Mouse (Mus musculus) megakaryocyte-erythroid progenitor cell, adult 5-6 weeks (primary cell): ENCODE measurements around the gene Yipf1. TPM values are rescaled to one million over a fixed set of nuclear protein-coding genes. Genes with fewer than 3 reads are reported as not detected.

Experiments
- ATAC-seq: replicated peaks from 2 replicates; pipeline ENCODE4 v1.8.0; 2016; ENCODE audit warnings: mild to moderate bottlenecking, inconsistent platforms; ENCODE audit not compliant: severe bottlenecking, poor library complexity, low FRiP score, low TSS enrichment
- total RNA-seq, 2 experiments: library from RNA; stranded (forward) in 1 of 2; stranded (reverse) in 1 of 2; fragments of 200-1000, 215-1000 nt in 1 of 2; fragments of >200 nt in 1 of 2; fragmentation: Nextera tagmentation in 1 of 2; gene quantifications; 2 replicates each; pipeline ENCODE4 v1.2.3; 2014 to 2017

The Yipf1 gene
- total RNA-seq (2014; fragmentation: Nextera tagmentation) (42.2 and 42.5 TPM in 2 replicates), total RNA-seq (2017) (26.5 and 26.6 TPM in 2 replicates)

GRCm38 (mm10) chr4:107313690-107314478, at the start of gene Yipf1:
TSS of gene Yipf1 (plus strand) at chr4:107314363.
- ATAC-seq = peak; percentile 94

GRCm38 (mm10) chr4:107273683-107274082, 40.5 kb upstream of the Yipf1 start:
- ATAC-seq = no peak

- ATAC-seq = no peak
Observed at GRCm38 (mm10) chr4:107274511-107274910, 39.7 kb upstream of the Yipf1 start.

GRCm38 (mm10) chr4:107278188-107278707, 35.9 kb upstream of the Yipf1 start:
- ATAC-seq = no peak

- no peak for ATAC-seq
Observed at GRCm38 (mm10) chr4:107280843-107281475, 33.2 kb upstream of the Yipf1 start.

GRCm38 (mm10) chr4:107285446-107286200, 28.5 kb upstream of the Yipf1 start:
- no peak for ATAC-seq

GRCm38 (mm10) chr4:107286386-107286785, 27.8 kb upstream of the Yipf1 start:
- ATAC-seq = no peak

- no peak for ATAC-seq
Observed at GRCm38 (mm10) chr4:107287517-107287916, 26.6 kb upstream of the Yipf1 start.

GRCm38 (mm10) chr4:107291611-107292272, 22.4 kb upstream of the Yipf1 start:
- no peak for ATAC-seq

GRCm38 (mm10) chr4:107292273-107292662, 21.9 kb upstream of the Yipf1 start:
- peak; percentile 34; the same call in 1 of the 2 replicates for ATAC-seq

GRCm38 (mm10) chr4:107298071-107298606, 16.0 kb upstream of the Yipf1 start:
- ATAC-seq = no peak

- ATAC-seq = no peak
Observed at GRCm38 (mm10) chr4:107299779-107300340, 14.3 kb upstream of the Yipf1 start.

- no peak for ATAC-seq
Observed at GRCm38 (mm10) chr4:107300371-107300770, 13.8 kb upstream of the Yipf1 start.

GRCm38 (mm10) chr4:107300902-107301555, 13.1 kb upstream of the Yipf1 start:
- no peak for ATAC-seq

GRCm38 (mm10) chr4:107302221-107302620, 11.9 kb upstream of the Yipf1 start:
- no peak for ATAC-seq

GRCm38 (mm10) chr4:107302832-107303231, 11.3 kb upstream of the Yipf1 start:
- no peak for ATAC-seq

GRCm38 (mm10) chr4:107303531-107303930, 10.6 kb upstream of the Yipf1 start:
- no peak for ATAC-seq

GRCm38 (mm10) chr4:107306966-107307365, 7.2 kb upstream of the Yipf1 start, which contains the start of gene Dio1:
TSS of gene Dio1 (minus strand) at chr4:107307169.
- ATAC-seq = no peak
